Mouse (Mus musculus): ENCODE results near the gene Ropn1.
A peak's percentile ranks its signal among the peaks of the same experiment; 100 is the strongest.
"Not testable (repeated sequence)": the region's sequence is repeated elsewhere in the genome, so short reads cannot be mapped to it uniquely, and the experiment has no call there.

The Ropn1 gene

GRCm38 (mm10) chr16:34649621-34650020 is at the start of gene Ropn1:
TSS of gene Ropn1 (plus strand) at chr16:34649921.
- DNase-seq (ENCODE audit: low read depth, low spot score): no peak

GRCm38 (mm10) chr16:34601954-34602353 is 47.8 kb upstream of the Ropn1 start:
- no peak for DNase-seq (ENCODE audit: low read depth, low spot score)

GRCm38 (mm10) chr16:34603076-34603475 is 46.6 kb upstream of the Ropn1 start:
- no peak for DNase-seq (ENCODE audit: low read depth, low spot score)

- DNase-seq (ENCODE audit: low read depth, low spot score): no peak
Measured at GRCm38 (mm10) chr16:34603854-34604253, 45.9 kb upstream of the Ropn1 start.

- no peak for DNase-seq (ENCODE audit: low read depth, low spot score)
Measured at GRCm38 (mm10) chr16:34605679-34606078, 44.0 kb upstream of the Ropn1 start.

GRCm38 (mm10) chr16:34610137-34610536 is 39.6 kb upstream of the Ropn1 start:
- DNase-seq (ENCODE audit: low read depth, low spot score): no peak

- DNase-seq (ENCODE audit: low read depth, low spot score): no peak
Measured at GRCm38 (mm10) chr16:34614021-34614420, 35.7 kb upstream of the Ropn1 start.

- no peak for DNase-seq (ENCODE audit: low read depth, low spot score)
Measured at GRCm38 (mm10) chr16:34627591-34627990, 22.1 kb upstream of the Ropn1 start.

GRCm38 (mm10) chr16:34628397-34628796 is 21.3 kb upstream of the Ropn1 start:
- DNase-seq (ENCODE audit: low read depth, low spot score): no peak

GRCm38 (mm10) chr16:34635557-34635956 is 14.2 kb upstream of the Ropn1 start:
- no peak for DNase-seq (ENCODE audit: low read depth, low spot score)

- DNase-seq (ENCODE audit: low read depth, low spot score): no peak
Measured at GRCm38 (mm10) chr16:34643511-34644259, 6.0 kb upstream of the Ropn1 start.

GRCm38 (mm10) chr16:34653023-34653422 is 3.3 kb downstream of the Ropn1 start:
- DNase-seq (ENCODE audit: low read depth, low spot score): no peak

- not testable (repeated sequence) for DNase-seq (ENCODE audit: low read depth, low spot score)
Measured at GRCm38 (mm10) chr16:34657566-34657965, 7.8 kb downstream of the Ropn1 start.

- DNase-seq (ENCODE audit: low read depth, low spot score): no peak
Measured at GRCm38 (mm10) chr16:34657983-34658382, 8.3 kb downstream of the Ropn1 start.

GRCm38 (mm10) chr16:34658388-34658787 is 8.7 kb downstream of the Ropn1 start:
- no peak for DNase-seq (ENCODE audit: low read depth, low spot score)

- DNase-seq (ENCODE audit: low read depth, low spot score): no peak
Measured at GRCm38 (mm10) chr16:34664553-34664952, 14.8 kb downstream of the Ropn1 start.

GRCm38 (mm10) chr16:34667031-34667726 is 17.5 kb downstream of the Ropn1 start:
- peak; percentile 60 for DNase-seq (ENCODE audit: low read depth, low spot score)

GRCm38 (mm10) chr16:34668341-34668740 is 18.6 kb downstream of the Ropn1 start:
- no peak for DNase-seq (ENCODE audit: low read depth, low spot score)

GRCm38 (mm10) chr16:34671966-34672365 is 22.2 kb downstream of the Ropn1 start:
- no peak for DNase-seq (ENCODE audit: low read depth, low spot score)

- DNase-seq (ENCODE audit: low read depth, low spot score): no peak
Measured at GRCm38 (mm10) chr16:34672822-34673221, 23.1 kb downstream of the Ropn1 start.

- no peak for DNase-seq (ENCODE audit: low read depth, low spot score)
Measured at GRCm38 (mm10) chr16:34674365-34674764, 24.6 kb downstream of the Ropn1 start.

GRCm38 (mm10) chr16:34681823-34682222 is 32.1 kb downstream of the Ropn1 start:
- no peak for DNase-seq (ENCODE audit: low read depth, low spot score)

GRCm38 (mm10) chr16:34689879-34690278 is 40.2 kb downstream of the Ropn1 start:
- DNase-seq (ENCODE audit: low read depth, low spot score): no peak
